Mouse (Mus musculus): ENCODE measurements around the gene Tent4a. TPM values are rescaled to one million over a fixed set of nuclear protein-coding genes. Genes with fewer than 3 reads are reported as not detected.

The Tent4a gene
- total RNA-seq, 2 experiments from 2014 or later: 40.2 to 43.4 TPM

DNA sequence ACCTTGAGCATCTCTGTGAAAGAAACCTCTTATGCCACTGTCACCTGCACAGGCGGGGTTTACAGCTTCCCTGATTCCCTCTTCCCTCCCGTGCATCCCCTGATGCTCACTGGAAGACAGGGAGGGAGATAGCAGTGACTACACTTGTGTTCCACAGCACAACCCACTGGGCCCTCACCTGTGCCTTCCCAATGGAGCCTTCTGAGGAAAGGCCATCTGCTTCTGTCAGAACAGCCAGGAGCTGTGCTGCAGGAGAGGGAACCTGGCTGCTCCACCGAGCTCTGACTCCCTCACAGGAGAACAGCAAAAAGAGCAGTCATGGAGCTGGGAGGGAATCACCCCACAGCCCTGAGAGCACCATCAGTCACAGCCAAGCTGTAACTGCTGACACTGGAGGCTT, 4.3 kb downstream of the Tent4a start:
- DNase-seq (ENCODE audit: low spot score in 2 of 2): no peak
- intact Hi-C loops (cut with DNase I): no loop called here

DNA sequence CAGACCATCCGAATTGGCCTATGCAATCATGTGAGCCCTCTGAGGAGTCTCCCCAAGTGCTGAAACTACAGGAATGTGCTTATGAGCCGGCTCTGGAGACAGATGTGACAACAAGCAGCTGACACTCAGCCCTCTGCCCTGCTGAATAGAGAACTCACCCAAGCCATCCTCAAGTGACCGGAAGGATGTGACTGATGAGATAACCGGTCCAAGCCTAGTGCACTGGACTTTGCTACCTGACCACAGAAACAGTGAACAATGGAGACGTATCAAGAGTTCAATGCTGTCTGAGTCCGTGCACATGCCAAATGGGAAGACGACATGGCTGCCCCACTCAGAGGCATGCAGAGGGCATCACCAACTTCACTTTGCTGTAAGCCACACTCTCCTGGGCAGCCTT, 5.9 kb downstream of the Tent4a start:
- no peak for DNase-seq (ENCODE audit: low spot score in 2 of 2)
- intact Hi-C loops (cut with DNase I): no loop called here

DNA sequence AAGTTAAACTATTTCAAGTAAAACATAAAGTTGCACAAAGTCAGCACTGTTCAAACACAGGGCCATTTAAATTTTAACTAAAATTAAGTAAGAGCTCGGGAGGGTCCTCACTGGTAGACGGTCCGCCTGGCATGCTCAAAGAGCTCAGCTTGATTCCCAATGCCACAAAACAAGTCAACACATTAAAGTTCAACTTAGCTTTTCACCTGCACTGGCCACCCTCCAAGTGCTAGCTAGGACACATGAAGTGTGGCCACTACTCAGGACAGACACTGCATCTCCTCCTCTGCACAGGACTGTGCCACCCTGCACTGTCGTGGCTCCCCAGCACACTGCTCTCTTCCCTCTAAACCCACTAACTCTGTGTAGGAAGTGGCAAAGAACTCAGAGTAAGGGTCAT, 8.6 kb downstream of the Tent4a start:
- DNase-seq (ENCODE audit: low spot score in 2 of 2): no peak
- intact Hi-C loops (cut with DNase I): no loop called here

DNA sequence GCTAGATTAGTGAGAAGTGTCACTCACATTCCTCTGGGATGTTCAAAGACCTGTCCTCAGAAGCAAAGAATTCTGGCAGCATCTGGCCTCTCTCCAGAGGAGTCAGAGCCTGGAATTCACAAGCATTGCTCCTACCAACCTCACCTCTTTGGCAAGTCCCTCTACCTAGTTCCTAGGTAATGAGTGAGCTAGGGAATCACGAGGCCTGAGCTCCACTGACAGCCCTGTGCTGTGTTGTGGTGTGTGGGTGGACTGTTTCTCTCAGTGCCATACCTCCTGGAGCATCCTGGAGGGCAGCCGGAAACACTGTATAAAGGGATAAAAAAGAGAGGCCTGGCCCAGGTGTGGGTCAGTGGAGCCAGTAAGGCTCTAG, 10.3 kb downstream of the Tent4a start:
- intact Hi-C loops (cut with DNase I): no loop called here
- no peak for DNase-seq (ENCODE audit: low spot score in 2 of 2)

DNA sequence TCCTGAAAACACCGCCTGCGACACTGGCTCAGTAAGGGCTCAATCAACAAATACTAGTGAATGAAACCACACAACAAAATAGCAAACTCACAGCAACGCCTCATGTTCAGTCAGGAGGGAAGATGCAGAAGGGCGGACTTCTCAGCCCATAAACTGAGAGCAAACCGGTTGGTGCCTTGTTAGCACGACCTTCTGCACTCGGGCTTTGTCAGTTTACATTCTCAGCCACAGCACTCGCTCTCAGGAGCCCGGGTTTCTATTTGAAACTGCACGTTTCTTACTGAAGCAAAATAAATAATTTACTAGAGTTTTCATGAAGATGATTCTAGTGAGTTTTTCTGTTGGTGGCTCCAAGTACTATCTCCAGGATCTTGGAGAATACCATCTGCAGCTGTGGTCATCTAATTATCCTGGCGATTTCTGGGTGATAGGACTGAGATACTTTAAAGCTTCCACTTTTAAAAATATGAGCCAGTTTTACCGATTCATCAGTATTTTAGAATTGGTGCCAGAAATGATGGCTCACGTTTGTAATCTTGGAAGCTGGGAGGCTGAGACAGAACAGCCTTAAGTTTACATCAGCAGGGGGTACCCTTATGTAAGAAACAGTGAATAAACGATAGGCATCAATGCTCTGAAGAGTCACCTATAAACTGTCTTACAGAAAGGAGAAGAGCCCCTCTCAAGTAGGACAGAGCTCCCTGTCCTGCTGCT, 10.8 kb downstream of the Tent4a start:
- DNase-seq (ENCODE audit: low spot score in 2 of 2): no peak
- intact Hi-C loops (cut with DNase I): no loop called here

DNA sequence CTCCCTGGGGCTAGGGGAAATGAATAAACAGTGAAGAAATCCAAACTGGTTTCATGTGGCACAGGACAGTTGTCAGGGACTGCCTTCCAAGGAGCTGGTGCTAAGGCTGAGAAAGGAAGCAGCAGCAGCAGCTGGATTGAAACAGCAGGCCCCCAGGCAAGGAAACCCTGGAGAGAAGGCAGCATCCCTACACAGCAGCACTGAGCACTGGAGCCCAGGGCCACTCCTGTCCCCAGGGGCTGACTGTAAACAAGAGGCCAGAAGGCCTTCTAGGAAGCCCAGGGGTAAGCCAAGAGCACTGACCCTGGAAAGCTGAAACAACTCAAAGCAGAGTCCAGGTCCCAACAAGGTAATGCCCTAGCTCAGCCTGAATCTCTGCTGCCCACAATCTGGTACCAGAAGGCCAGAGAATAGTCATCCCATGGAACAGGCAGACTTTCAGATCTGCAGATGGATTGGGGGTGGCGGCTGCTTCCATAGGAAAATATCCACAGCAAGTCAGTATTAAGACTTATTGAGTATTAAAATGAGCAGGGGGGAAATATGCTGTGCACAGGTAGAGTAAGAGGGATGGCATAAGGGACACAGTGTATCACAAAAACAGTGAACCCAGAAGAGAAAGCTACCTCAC, 12.1 kb downstream of the Tent4a start:
- intact Hi-C loops (cut with DNase I): no loop called here
- DNase-seq (ENCODE audit: low spot score in 2 of 2): no peak

DNA sequence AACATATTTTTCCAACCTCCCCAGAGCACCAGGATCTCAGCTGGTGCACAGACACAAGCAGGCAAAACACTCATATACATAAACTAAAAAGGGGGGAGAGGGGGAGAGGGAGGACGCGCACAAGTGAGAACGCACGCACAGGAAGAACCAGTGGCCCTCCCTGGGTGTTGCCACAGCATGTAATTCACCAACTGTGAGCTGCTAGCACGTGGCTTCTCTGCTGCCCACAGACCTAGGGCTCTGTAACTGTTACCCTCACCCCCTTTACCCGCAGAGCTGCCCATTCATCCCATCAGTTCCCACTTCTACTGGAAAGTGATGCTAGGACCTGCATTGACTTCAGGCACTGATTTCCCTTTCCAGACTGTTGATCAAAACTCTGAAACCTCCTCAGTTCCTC, 15.3 kb downstream of the Tent4a start:
- intact Hi-C loops (cut with DNase I): no loop called here
- DNase-seq (ENCODE audit: low spot score in 2 of 2): no peak

DNA sequence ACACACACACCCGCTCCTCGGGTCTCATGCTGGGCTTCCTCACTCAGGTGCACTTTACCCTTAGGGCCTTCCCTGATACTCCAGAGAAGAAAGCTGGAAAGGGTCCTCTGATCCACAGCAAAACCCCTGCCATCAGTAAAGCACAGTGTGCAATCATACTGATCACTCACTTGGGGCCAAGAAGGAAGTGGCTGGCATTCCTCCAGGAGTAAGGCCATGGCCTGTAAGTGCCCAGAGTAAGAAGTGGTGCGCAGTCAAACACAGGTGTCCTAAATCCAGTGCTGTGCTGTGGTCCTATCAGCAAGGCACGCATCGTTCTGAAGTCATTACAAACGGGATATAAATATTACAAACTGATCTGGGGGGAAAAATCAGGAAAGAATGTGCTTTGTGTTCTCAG, 17.0 kb downstream of the Tent4a start:
- DNase-seq (ENCODE audit: low spot score in 2 of 2): no peak
- intact Hi-C loops (cut with DNase I): no loop called here

DNA sequence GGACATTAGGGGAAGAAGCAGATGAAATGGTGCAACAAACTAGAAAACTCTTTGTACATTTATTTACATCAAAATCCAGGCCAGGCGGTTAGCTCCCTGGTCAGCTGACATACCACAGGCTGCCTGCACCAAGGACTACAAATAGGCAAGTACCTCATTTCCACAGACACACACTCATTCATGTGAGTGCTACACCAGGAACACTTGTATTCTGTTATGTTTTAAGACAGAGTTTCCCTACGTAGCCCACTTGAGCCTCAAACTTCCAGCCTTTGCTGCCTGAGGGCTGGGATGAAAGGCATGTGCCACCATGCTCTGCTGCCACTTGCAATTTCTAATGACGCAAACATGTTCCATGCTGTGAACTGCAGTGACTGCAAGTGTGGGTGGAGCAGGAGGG, 19.3 kb downstream of the Tent4a start:
- DNase-seq (ENCODE audit: low spot score in 2 of 2): no peak
- intact Hi-C loops (cut with DNase I): no loop called here

DNA sequence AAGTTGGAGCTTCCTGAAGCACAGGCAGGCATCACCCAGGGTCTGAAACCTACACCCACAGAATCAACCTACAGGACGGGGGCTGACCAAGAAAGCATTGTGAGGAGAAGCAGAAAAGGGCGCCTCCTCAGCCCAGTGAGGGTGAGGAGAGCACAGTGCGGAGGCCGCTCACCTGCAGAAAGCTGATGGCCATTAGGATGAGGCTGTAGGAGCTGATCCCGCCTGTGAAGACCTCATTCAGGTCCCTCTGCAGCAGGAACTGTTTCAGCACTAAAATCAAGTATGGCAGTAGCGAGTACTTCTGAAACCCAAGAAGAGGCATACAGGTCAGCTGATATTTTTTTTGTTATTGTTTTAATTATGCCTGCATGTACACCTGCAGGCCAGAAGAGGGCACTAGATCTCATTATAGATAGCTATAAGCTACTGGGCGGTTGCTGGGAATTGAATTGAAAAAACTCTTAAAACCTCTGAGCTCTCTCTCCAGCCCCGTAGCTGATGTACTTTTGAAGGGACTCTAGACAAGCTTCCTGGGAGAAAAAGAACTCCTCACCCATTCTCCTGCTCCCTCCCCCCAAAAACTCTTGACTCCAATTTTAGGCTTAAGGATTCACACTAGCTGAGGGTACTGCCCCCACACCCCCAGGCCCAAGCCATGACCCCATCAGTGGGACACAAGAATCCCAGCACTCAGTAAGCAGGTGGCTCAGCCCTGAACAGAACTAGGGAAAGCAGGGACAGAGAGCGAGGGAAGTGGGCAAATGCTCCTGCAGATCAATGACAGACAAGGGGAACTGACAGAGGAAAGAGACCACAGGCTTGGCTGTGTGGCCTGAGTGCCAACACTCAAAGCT, 24.8 kb downstream of the Tent4a start:
- intact Hi-C loops (cut with DNase I): loop anchor here (5.0 to 10.0 kb wide), 2 partner anchors 105 to 148 kb away; partner anchors contain the start of gene Srd5a1
- no peak for DNase-seq (ENCODE audit: low spot score in 2 of 2)

DNA sequence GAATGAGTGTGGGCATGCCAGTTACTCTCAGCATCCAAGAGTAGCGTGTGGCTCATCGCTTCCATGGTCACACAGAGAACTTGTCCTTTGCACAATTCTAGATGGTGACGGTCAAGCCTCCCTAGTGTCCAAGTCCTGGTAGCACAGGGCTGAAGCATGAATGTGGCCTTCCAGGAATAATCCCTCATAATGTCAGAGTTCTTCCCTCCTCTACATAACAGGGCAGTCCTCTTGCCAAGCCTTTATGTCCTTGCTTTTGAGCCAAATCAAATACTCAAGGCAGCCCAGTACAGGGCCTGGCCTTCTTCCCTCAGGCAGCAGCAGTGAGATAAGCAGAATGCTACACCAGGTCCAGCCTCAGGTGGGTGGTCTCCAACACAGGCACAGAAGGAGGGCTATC, 26.8 kb downstream of the Tent4a start:
- no peak for DNase-seq (ENCODE audit: low spot score in 2 of 2)

DNA sequence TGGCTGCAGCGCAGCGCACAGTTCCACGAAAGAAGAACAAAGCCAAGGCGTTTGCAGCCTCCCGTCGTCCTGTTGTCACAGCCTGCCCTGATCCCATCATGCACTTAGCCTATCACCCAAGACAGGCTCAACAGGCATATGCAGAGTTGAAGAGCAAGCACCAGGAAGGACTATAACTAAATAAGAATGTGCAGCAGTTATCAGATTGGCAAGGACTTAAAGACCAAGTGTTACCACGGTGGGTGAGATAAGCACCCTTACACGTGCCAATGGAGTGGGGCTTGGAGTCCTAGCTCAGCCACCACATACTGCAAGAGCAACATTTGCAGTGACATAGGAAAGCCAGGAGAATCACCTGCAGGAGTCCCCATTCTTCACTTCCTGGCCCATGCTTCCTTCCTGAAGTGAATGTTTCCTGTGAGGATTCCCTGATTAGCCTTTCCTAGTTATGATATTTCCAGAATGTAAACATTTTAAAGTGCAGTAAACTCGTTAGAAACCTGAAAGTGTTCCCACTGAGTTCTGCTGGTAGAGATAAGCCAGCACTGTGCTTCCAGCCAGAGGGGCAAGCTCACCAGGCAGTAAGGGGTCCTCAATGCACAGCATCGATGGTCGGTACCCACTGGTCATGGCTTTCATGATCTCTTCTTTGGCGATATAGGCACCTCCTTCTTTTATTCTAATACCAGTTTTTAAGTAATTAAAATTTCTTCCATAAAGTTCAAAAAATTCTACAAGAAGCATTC, 27.9 kb downstream of the Tent4a start:
- intact Hi-C loops (cut with DNase I): loop anchor here (5.0 to 10.0 kb wide), 2 partner anchors 108 to 151 kb away; partner anchors contain the start of gene Srd5a1
- DNase-seq (ENCODE audit: low spot score in 2 of 2): no peak

More for the DNA sequence above, 26.8 kb downstream of the Tent4a start:
- intact Hi-C loops (cut with DNase I): loop anchor here (5.0 to 10.0 kb wide), 2 partner anchors 107 to 150 kb away; partner anchors contain the start of gene Srd5a1

DNA sequence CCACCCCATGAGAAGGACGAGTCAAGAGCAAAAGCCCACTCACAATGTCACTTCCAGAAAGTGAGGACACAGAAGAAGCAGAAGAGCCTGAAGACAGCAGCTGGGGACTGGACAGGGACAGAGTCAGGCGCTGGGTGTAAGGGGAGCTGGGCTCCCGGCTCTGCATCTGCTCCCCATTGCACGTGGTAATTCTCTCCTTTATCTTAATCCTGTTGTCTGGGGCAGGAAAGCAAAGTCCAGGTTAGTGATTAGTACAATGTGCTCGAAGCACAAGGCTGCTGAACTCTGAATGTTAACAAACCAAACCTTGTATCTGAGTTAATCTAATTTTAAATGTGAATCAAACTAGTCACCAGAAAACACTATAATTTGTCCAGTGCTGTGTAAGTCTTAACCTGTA, 31.6 kb downstream of the Tent4a start:
- no peak for DNase-seq (ENCODE audit: low spot score in 2 of 2)
- intact Hi-C loops (cut with DNase I): loop anchor here (10.0 kb wide), 1 partner anchor 112 kb away; the partner anchor contains the start of gene Srd5a1

DNA sequence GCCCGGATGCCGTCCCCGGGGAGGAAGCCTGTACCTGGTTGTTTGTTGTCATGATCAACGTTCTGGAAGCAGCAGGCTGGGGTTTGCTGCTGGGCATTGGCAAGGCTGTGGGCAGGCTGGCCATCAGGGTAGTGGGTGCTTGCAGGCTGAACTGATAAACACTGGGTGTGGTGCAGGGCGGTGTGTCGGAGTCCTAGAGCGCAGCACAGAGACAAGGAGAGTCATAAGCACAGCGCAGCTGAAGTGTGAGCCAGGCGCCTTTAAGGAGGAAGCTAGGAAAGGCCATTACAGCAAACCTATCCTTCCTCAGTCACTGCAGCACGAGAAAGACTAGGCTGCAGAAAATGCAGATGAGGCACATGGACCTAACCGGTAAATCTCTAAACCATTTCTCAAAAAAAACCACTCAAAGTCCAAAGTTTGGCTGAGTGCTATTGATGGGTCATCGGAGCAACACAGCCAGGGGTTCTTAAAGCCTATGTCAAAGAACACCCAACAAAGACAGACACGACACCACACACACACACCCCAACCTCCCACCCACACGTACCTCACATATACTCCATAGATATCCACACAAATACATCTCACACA, 32.2 kb downstream of the Tent4a start:
- DNase-seq (ENCODE audit: low spot score in 2 of 2): no peak
- intact Hi-C loops (cut with DNase I): loop anchor here (10.0 kb wide), 1 partner anchor 113 kb away; the partner anchor contains the start of gene Srd5a1

DNA sequence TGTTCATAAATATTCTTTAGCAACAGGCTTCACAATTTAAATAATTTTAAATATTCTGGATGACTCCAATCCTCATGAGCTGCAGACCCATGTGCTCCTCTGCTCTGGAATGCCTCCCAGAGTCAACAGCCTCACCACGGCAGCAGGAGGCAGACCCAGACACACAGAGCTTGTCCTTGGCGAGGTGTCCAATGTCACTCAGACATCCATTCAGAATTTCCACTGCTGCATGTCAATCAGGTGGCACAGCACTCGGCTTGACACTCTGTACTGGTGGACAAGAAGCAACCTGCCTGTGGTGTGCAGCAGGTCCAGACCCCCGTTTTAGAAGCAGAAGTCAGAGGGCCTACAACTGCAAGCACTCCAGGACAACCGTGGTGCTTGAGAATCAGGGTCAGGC, 36.1 kb downstream of the Tent4a start:
- intact Hi-C loops (cut with DNase I): no loop called here

DNA sequence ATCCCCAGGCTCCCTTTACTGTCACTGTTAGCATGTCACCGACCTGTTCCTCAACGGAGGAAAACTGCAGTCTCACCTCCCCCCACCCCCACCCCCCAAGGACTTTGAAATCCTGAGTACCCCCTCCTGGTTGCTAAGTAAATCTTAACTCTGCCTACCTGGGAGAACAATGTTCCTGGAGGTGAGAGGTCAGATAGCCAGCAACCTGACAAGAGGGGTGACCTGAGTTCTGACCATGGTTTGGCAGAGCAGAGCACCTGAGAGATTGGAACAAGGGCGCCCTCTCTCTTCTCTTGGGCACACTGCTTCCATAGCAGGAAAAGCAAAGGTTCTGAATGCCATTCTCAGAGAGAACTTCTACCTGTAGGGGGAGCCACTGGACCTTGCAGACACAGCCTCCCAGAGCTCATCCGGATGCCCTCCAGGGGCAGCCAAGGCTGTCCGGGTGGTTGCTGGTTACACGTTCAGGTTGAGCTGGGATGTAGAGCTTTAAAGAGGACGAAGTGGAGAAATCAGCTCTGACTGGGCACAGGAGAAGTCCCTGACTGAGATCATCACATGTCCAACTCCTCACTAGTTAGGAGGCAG, 41.4 kb downstream of the Tent4a start:
- intact Hi-C loops (cut with DNase I): no loop called here
- peak in 1 of 2 experiments; percentile 3 for DNase-seq (ENCODE audit: low spot score in 2 of 2)

More for the DNA sequence above, 36.1 kb downstream of the Tent4a start:
- DNase-seq (ENCODE audit: low spot score in 2 of 2): no peak

DNA sequence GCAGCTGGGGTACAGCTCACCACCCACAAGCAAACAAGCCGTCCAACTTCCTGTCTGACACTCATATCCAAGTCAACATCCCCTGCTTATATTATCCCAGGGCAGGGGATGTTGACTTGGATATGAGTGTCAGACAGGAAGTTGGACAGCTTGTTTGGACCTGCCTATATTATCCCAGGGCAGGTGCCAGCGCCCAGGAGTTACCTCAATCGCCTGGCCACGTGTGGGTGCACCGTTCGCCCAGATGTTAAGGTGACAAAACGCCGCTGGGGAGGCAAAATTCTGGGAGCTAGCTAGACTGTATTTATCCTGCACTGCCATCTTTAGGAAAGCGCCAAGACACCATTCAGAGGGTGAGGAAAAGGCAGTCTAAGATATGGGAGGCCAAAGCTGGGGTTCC, 44.6 kb downstream of the Tent4a start:
- peak in 1 of 2 experiments; percentile 3 for DNase-seq (ENCODE audit: low spot score in 2 of 2)
- intact Hi-C loops (cut with DNase I): loop anchor here (5.0 kb wide), 1 partner anchor 887 kb away; no protein-coding TSS in a partner anchor

DNA sequence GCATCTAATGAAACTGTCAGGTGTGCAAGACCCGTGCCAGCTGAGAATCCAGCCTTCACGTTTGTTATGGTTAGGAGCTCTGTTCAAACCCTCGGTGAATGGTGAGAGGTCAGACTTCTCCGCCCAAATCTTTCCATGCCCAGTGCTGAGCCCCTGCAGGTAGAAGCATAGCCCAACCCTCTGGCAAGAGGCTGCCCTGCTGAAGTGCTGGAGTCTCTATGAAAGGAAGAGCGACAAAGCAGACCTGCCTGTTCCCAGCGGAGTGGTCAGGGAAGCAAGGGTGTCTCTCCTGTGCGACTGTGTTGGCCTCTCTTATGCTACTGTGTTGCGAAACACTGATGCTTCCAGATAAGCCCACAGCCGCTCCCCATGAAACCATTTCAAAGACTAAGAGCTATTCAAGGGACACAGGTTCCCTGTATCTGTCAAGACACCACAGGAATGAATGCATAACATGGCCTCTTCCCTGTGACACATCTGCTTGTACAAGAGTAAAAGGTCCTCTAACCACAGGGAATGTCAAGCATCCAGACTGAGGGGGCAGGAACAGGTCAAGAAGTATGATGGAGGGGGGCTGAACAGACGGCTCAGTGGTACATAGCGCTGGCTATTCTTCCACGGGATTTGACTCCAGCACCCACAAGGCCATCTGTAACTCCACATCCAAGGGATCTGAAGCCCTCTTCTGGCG, 45.7 kb downstream of the Tent4a start:
- DNase-seq (ENCODE audit: low spot score in 2 of 2): peak in 1 of 2 experiments; percentile 5
- intact Hi-C loops (cut with DNase I): loop anchor here (5.0 kb wide), 1 partner anchor 886 kb away; no protein-coding TSS in a partner anchor
